In genomic region chr14:26637025-26637850, GRCm38 (mm10) we compare ENCODE assay signal across 8 mouse cellular contexts. TPM values are rescaled to one million over a fixed set of nuclear protein-coding genes. Genes with fewer than 3 reads are reported as not detected.
DNase-seq lines count a peak whose midpoint lies in the region; ATAC-seq and TF ChIP-seq lines count a peak whose summit lies in the region.

No protein-coding gene starts in this region.

- intact Hi-C loops in heart, postnatal 25 days (cut with DNase I), result loop anchor here (5.0 kb wide), 1 partner anchor 55 kb away; no protein-coding TSS in a partner anchor

- H3K36me3 ChIP-seq in forebrain, embryonic 12.5 days (replicated peaks), result peaks cover 5% of the 10 kb centered on the region

- peaks cover 16% of the 10 kb centered on the region for H3K4me1 ChIP-seq in forebrain, embryonic 12.5 days

- no peaks in the 10 kb centered on the region for H3K9me3 ChIP-seq in forebrain, embryonic 12.5 days

- peak overlapping the region; percentile 91 for H3K4me3 ChIP-seq in forebrain, embryonic 12.5 days (replicated peaks)
- peak overlapping the region; percentile 94 for H3K4me3 ChIP-seq in layer of hippocampus, adult 2 months

- peak; percentile 28 for ATAC-seq in forebrain, embryonic 12.5 days (ENCODE audit: low FRiP score)

- TF ChIP-seq CTCF in layer of hippocampus, adult 2 months (conservative IDR thresholded peaks at IDR 0.05), result no peak

- no peaks in the 10 kb centered on the region for H3K27me3 ChIP-seq in forebrain, embryonic 12.5 days

- WGBS in forebrain, embryonic 12.5 days, result 32% methylated on average over 17 of the region's 17 CpGs

- peak overlapping the region; percentile 47 for H3K9ac ChIP-seq in forebrain, embryonic 12.5 days

- H3K27ac ChIP-seq in forebrain, embryonic 12.5 days, result peak overlapping the region; percentile 96
- H3K27ac ChIP-seq in layer of hippocampus, adult 2 months, result peak overlapping the region; percentile 98

- H3K4me2 ChIP-seq in forebrain, embryonic 12.5 days, result peak overlapping the region; percentile 78

- DNase-seq in lung, adult 18-20 months, result peak; percentile 13 to 18
- no peak for DNase-seq in lung, postnatal 4 days
- DNase-seq in adrenal gland, postnatal 36 days, result peak; percentile 25 to 42
- peak; percentile 3 for DNase-seq in heart, postnatal 25 days (ENCODE audit: low spot score)
- DNase-seq in layer of hippocampus, adult 2 months (ENCODE audit: low spot score in 2 of 2), result peak in 1 of 2 experiments; percentile 29
- DNase-seq in lung, postnatal 36 days, result peak; percentile 32
- no peak for DNase-seq in natural killer cell, adult 2 months (ENCODE audit: low spot score in 2 of 2)

RNA-seq across cellular contexts. Expression of gene Arf4, which starts 0.6 kb away (rescaled TPM):
- total RNA-seq in adrenal gland, postnatal 36 days (2021), result 100 to 1,000 TPM; 196 to 225 TPM
- 560 and 584 TPM in 2 replicates for polyA plus RNA-seq in forebrain, embryonic 12.5 days (2016; fragmentation: Nextera tagmentation; extraction: Ambion mirVana)
- total RNA-seq in heart, postnatal 25 days (2021), result 10 to 100 TPM; 72.4 to 77.6 TPM
- total RNA-seq in layer of hippocampus, adult 2 months (2021), result 100 to 1,000 TPM; 109 to 115 TPM

RNA-seq across cellular contexts. Expression of gene Pde12, which starts 32.4 kb away (rescaled TPM):
- 10 to 100 TPM; 10.6 to 12.5 TPM for total RNA-seq in adrenal gland, postnatal 36 days (2021)
- polyA plus RNA-seq in forebrain, embryonic 12.5 days (2016; fragmentation: Nextera tagmentation; extraction: Ambion mirVana), result 12.9 TPM in 2 replicates
- 1 to 10 TPM; 4.5 to 4.6 TPM for total RNA-seq in heart, postnatal 25 days (2021)
- 1 to 10 TPM; 7.8 to 8.5 TPM for total RNA-seq in layer of hippocampus, adult 2 months (2021)

RNA-seq across cellular contexts. Expression of gene Dnah12, which starts 55.8 kb away (rescaled TPM):
- total RNA-seq in adrenal gland, postnatal 36 days (2021), result under 1 TPM in 1 of 2 experiments, not detected in 1; 0.03 TPM
- not detected in 2 replicates for polyA plus RNA-seq in forebrain, embryonic 12.5 days (2016; fragmentation: Nextera tagmentation; extraction: Ambion mirVana)
- total RNA-seq in heart, postnatal 25 days (2021), result under 1 TPM; 0.03 to 0.06 TPM
- under 1 TPM; 0.20 to 0.87 TPM for total RNA-seq in layer of hippocampus, adult 2 months (2021)

Comparison
In these comparisons a context has a peak if more than half of its experiments do, and no peak if none do; other contexts are left out.
1. DNase-seq: peak in lung, adult 18-20 months (2 of 2), adrenal gland, postnatal 36 days (2 of 2), heart, postnatal 25 days (single experiment) and lung, postnatal 36 days (single experiment); none in lung, postnatal 4 days (0 of 2) and natural killer cell, adult 2 months (0 of 2).